Mouse (Mus musculus) testis, adult 2 months (tissue): Measurements from ENCODE around the gene Vps18.

Experiments used
- CTCF ChIP-seq: fragments of 200-500 bp; IDR thresholded peaks from 2 replicates; pipeline ENCODE4 v1.5.1; 2012; ENCODE audit warnings: low read depth, mild to moderate bottlenecking, inconsistent platforms, low read length, moderate library complexity; ENCODE audit not compliant: control insufficient read depth, insufficient read depth, insufficient replicate concordance
- POLR2A ChIP-seq: fragments of 200-500 bp; IDR thresholded peaks from 2 replicates; pipeline ENCODE4 v1.6.1; 2012; ENCODE audit warnings: low read depth, mild to moderate bottlenecking, inconsistent platforms, low read length, moderate library complexity; ENCODE audit not compliant: control insufficient read depth

- no peak for TF ChIP-seq POLR2A
- no peak for TF ChIP-seq CTCF
Measured at GRCm38 (mm10) chr2:119312380-119312958, 23.9 kb downstream of the Vps18 start.
